Mouse (Mus musculus) hematopoietic stem cell, adult 5-6 weeks (primary cell): ENCODE data around the gene Ptprf. TPM values are rescaled to one million over a fixed set of nuclear protein-coding genes. Genes with fewer than 3 reads are reported as not detected.
A peak's percentile ranks its signal among the peaks of the same experiment; 100 is the strongest.

ENCODE experiments used
- ATAC-seq, 2 experiments: fragments of 125-278 bp in 1 of 2; replicated peaks in 1 of 2; 2 replicates each; pipeline ENCODE4 v1.8.0; 2016 to 2017; ENCODE audit warnings: inconsistent platforms in 2 of 2, mild to moderate bottlenecking in 2 of 2, moderate number of reproducible peaks in 2 of 2, low read depth in 1 of 2, moderate TSS enrichment in 1 of 2; ENCODE audit not compliant: low FRiP score in 2 of 2, poor library complexity in 2 of 2, severe bottlenecking in 2 of 2, insufficient read depth in 1 of 2, low TSS enrichment in 1 of 2
- total RNA-seq: library from RNA; stranded (forward); fragments of 172-1452, 232-1000 nt; gene quantifications from 2 replicates; pipeline ENCODE4 v1.2.3, GENCODE M21; 2017

The Ptprf gene
- total RNA-seq, 1 experiment from 2014 or later, result 0.60 TPM

GRCm38 (mm10) chr4:118269999-118270398, 21.2 kb downstream of the Ptprf start:
- no peak for ATAC-seq

- no peak for ATAC-seq
Measured at GRCm38 (mm10) chr4:118268429-118269212, 22.6 kb downstream of the Ptprf start.

- no peak for ATAC-seq
Measured at GRCm38 (mm10) chr4:118265557-118265956, 25.6 kb downstream of the Ptprf start.

- no peak for ATAC-seq
Measured at GRCm38 (mm10) chr4:118261771-118262473, 29.3 kb downstream of the Ptprf start.

GRCm38 (mm10) chr4:118261291-118261690, 29.9 kb downstream of the Ptprf start:
- ATAC-seq, result no peak

GRCm38 (mm10) chr4:118260551-118261267, 30.5 kb downstream of the Ptprf start:
- peak in 1 of 2 experiments; percentile 12; a peak in 1 of 4 replicates for ATAC-seq

GRCm38 (mm10) chr4:118259782-118260463, 31.3 kb downstream of the Ptprf start:
- ATAC-seq, result no peak

- ATAC-seq, result no peak
Measured at GRCm38 (mm10) chr4:118257977-118258376, 33.2 kb downstream of the Ptprf start.

GRCm38 (mm10) chr4:118257416-118257815, 33.8 kb downstream of the Ptprf start:
- ATAC-seq, result no peak

GRCm38 (mm10) chr4:118256217-118256616, 35.0 kb downstream of the Ptprf start:
- no peak; a peak in 1 of 4 replicates for ATAC-seq

GRCm38 (mm10) chr4:118254953-118255352, 36.3 kb downstream of the Ptprf start:
- no peak for ATAC-seq

- no peak for ATAC-seq
Measured at GRCm38 (mm10) chr4:118247323-118247722, 43.9 kb downstream of the Ptprf start.

GRCm38 (mm10) chr4:118245847-118246246, 45.4 kb downstream of the Ptprf start:
- ATAC-seq, result no peak

- no peak for ATAC-seq
Measured at GRCm38 (mm10) chr4:118243791-118244190, 47.4 kb downstream of the Ptprf start.

GRCm38 (mm10) chr4:118243298-118243697, 47.9 kb downstream of the Ptprf start:
- no peak for ATAC-seq

GRCm38 (mm10) chr4:118239960-118240689, 51.1 kb downstream of the Ptprf start:
- ATAC-seq, result no peak

- ATAC-seq, result no peak
Measured at GRCm38 (mm10) chr4:118238666-118239065, 52.5 kb downstream of the Ptprf start.
